Mouse (Mus musculus) midbrain, embryonic 14.5 days (tissue): ENCODE results near the gene Card10. TPM values are rescaled to one million over a fixed set of nuclear protein-coding genes. Genes with fewer than 3 reads are reported as not detected.

Experiments used
- ATAC-seq: fragments of 200-750 bp; cut with Nextera tagmentation; 2 replicates; pipeline ENCODE4 v1.8.0; 2017; ENCODE audit warnings: moderate number of reproducible peaks, moderate library complexity; ENCODE audit not compliant: low FRiP score, low TSS enrichment
- DNase-seq: peaks from one replicate; pipeline ENCODE4 v3.0.0-alpha.2; 2015
- H3K27ac ChIP-seq: fragments of 300-500 bp; sonication (generic); replicated peaks from 2 replicates; pipeline ENCODE4 v1.5.1; 2014; ENCODE audit warnings: mild to moderate bottlenecking, low read depth, low read length, moderate library complexity
- H3K27me3 ChIP-seq: fragments of 300-500 bp; sonication (generic); 2 replicates; pipeline ENCODE4 v1.6.1; 2014; ENCODE audit warnings: low read length, control low read depth, mixed read lengths; ENCODE audit not compliant: control insufficient read depth, insufficient read depth
- H3K36me3 ChIP-seq: fragments of 300-500 bp; sonication (generic); 2 replicates; pipeline ENCODE4 v1.6.1; 2014; ENCODE audit warnings: low read length, control low read depth; ENCODE audit not compliant: control insufficient read depth, insufficient read depth
- H3K4me1 ChIP-seq: fragments of 300-500 bp; sonication (generic); 2 replicates; pipeline ENCODE4 v1.6.1; 2014; ENCODE audit warnings: mild to moderate bottlenecking, antibody characterized with exemption, low read length, control low read depth; ENCODE audit not compliant: control insufficient read depth, insufficient read depth
- H3K4me2 ChIP-seq: fragments of 300-500 bp; sonication (generic); 2 replicates; pipeline ENCODE4 v1.6.1; 2014; ENCODE audit warnings: mild to moderate bottlenecking, low read length, moderate library complexity
- H3K4me3 ChIP-seq: fragments of 300-500 bp; sonication (generic); replicated peaks from 2 replicates; pipeline ENCODE4 v1.5.1; 2014; ENCODE audit warnings: low read depth, low read length
- H3K9ac ChIP-seq: fragments of 300-500 bp; sonication (generic); replicated peaks from 2 replicates; pipeline ENCODE4 v1.6.1; 2014; ENCODE audit warnings: mild to moderate bottlenecking, low read length, moderate library complexity
- H3K9me3 ChIP-seq: fragments of 300-500 bp; sonication (generic); 2 replicates; pipeline ENCODE4 v1.6.1; 2016; ENCODE audit warnings: low read length, control low read depth, mixed read lengths; ENCODE audit not compliant: control insufficient read depth
- WGBS: fragments of 180-500 bp; shearing (Covaris S2); extraction: QIAGEN DNeasy Blood & Tissue Kit; methylation state at CpG from one replicate; pipeline ENCODE4 v1.1.7; 2014; 5-methylcytosine and 5-hydroxymethylcytosine counted together
- polyA plus RNA-seq: library from polyadenylated mRNA; unstranded; fragments of >200 nt; fragmentation: Nextera tagmentation; extraction: Ambion mirVana; gene quantifications from 2 replicates; pipeline ENCODE4 v1.2.1, GENCODE M21; 2014

The Card10 gene
- polyA plus RNA-seq, 1 experiment from 2014 or later: 1.3 TPM

GRCm38 (mm10) chr15:78735431-78736180 is 67.2 kb downstream of the Card10 start:
- peaks cover 24% of the 10 kb centered on the region for H3K4me1 ChIP-seq
- H3K4me3 ChIP-seq: no peak overlapping the region
- WGBS: 24% methylated on average over 17 of the region's 17 CpGs
- peak overlapping the region; percentile 41; the same call in 1 of the 2 replicates for H3K9ac ChIP-seq
- H3K9me3 ChIP-seq: no peaks in the 10 kb centered on the region
- H3K36me3 ChIP-seq: no peaks in the 10 kb centered on the region
- ATAC-seq (peak; percentile 85), DNase-seq (peak; percentile 80)
- peak overlapping the region; percentile 89 for H3K27ac ChIP-seq
- H3K4me2 ChIP-seq: peak overlapping the region; percentile 17; the same call in 1 of the 2 replicates
- H3K27me3 ChIP-seq: no peaks in the 10 kb centered on the region

- Histone ChIP-seq H3K27me3 (no peaks in the 10 kb centered on the region), H3K4me1 (peaks cover 15% of the 10 kb centered on the region), H3K36me3 (no peaks in the 10 kb centered on the region), H3K9ac (no peak overlapping the region), H3K9me3 (no peaks in the 10 kb centered on the region), H3K4me2 (no peak overlapping the region), H3K27ac (no peak overlapping the region), H3K4me3 (no peak overlapping the region)
- DNase-seq: no peak
- WGBS: 43% methylated on average over 4 of the region's 4 CpGs
- no peak for ATAC-seq
Observed at GRCm38 (mm10) chr15:78731830-78732229, 71.0 kb downstream of the Card10 start.

GRCm38 (mm10) chr15:78730315-78731049 is 72.4 kb downstream of the Card10 start:
- no peak for DNase-seq

GRCm38 (mm10) chr15:78726697-78727096 is 76.1 kb downstream of the Card10 start:
- no peak overlapping the region for H3K4me2 ChIP-seq
- ATAC-seq: no peak
- no peak overlapping the region for H3K27ac ChIP-seq
- no peak overlapping the region for H3K9ac ChIP-seq
- H3K4me1 ChIP-seq: no peaks in the 10 kb centered on the region
- no peak for DNase-seq
- H3K9me3 ChIP-seq: no peaks in the 10 kb centered on the region
- no peaks in the 10 kb centered on the region for H3K27me3 ChIP-seq
- 76% methylated on average over 7 of the region's 7 CpGs for WGBS
- no peak overlapping the region for H3K4me3 ChIP-seq
- no peaks in the 10 kb centered on the region for H3K36me3 ChIP-seq

More at GRCm38 (mm10) chr15:78730315-78731049, 72.4 kb downstream of the Card10 start:
- WGBS: 85% methylated on average over 12 of the region's 12 CpGs
- H3K27me3 ChIP-seq: no peaks in the 10 kb centered on the region
- peaks cover 2% of the 10 kb centered on the region for H3K4me1 ChIP-seq
- no peaks in the 10 kb centered on the region for H3K36me3 ChIP-seq
- H3K4me2 ChIP-seq: no peak overlapping the region
- H3K27ac ChIP-seq: no peak overlapping the region
- no peak overlapping the region for H3K9ac ChIP-seq
- H3K9me3 ChIP-seq: no peaks in the 10 kb centered on the region
- no peak overlapping the region for H3K4me3 ChIP-seq
- no peak for ATAC-seq

Other genes with a start within 250 kb of the Card10 start
- 3.7 and 7.0 TPM in 2 replicates for gene Rac2, start 230.3 kb downstream of the Card10 start, polyA plus RNA-seq
- 1.8 and 2.3 TPM in 2 replicates for gene Cyth4, start 206.0 kb downstream of the Card10 start, polyA plus RNA-seq
- 4.0 and 8.1 TPM in 2 replicates for gene Elfn2, start 84.3 kb downstream of the Card10 start, polyA plus RNA-seq
- gene Mfng, start 29.6 kb downstream of the Card10 start, polyA plus RNA-seq: 16.7 and 28.0 TPM in 2 replicates
- gene Cdc42ep1, start 39.6 kb upstream of the Card10 start, polyA plus RNA-seq: 7.8 and 8.8 TPM in 2 replicates
- gene Lgals2, start 52.5 kb upstream of the Card10 start, polyA plus RNA-seq: not detected in 2 replicates
- 37.3 and 42.0 TPM in 2 replicates for gene Gga1, start 74.1 kb upstream of the Card10 start, polyA plus RNA-seq
- not detected in 2 replicates for gene Gm49510, start 96.6 kb upstream of the Card10 start, polyA plus RNA-seq
- 1.7 and 2.9 TPM in 2 replicates for gene Sh3bp1, start 96.7 kb upstream of the Card10 start, polyA plus RNA-seq
- gene Pdxp, start 110.9 kb upstream of the Card10 start, polyA plus RNA-seq: 111 and 147 TPM in 2 replicates
- gene Lgals1, start 123.7 kb upstream of the Card10 start, polyA plus RNA-seq: 13.8 and 101 TPM in 2 replicates
- 61.0 and 70.8 TPM in 2 replicates for gene Nol12, start 131.9 kb upstream of the Card10 start, polyA plus RNA-seq
- 42.5 and 46.5 TPM in 2 replicates for gene Triobp, start 144.7 kb upstream of the Card10 start, polyA plus RNA-seq
- 94.4 and 154 TPM in 2 replicates for gene H1f0, start 225.4 kb upstream of the Card10 start, polyA plus RNA-seq
- gene Galr3, start 238.8 kb upstream of the Card10 start, polyA plus RNA-seq: not detected in 2 replicates